Mouse (Mus musculus): Measurements from ENCODE around the gene Psmg4.

Psmg4 gene

DNA sequence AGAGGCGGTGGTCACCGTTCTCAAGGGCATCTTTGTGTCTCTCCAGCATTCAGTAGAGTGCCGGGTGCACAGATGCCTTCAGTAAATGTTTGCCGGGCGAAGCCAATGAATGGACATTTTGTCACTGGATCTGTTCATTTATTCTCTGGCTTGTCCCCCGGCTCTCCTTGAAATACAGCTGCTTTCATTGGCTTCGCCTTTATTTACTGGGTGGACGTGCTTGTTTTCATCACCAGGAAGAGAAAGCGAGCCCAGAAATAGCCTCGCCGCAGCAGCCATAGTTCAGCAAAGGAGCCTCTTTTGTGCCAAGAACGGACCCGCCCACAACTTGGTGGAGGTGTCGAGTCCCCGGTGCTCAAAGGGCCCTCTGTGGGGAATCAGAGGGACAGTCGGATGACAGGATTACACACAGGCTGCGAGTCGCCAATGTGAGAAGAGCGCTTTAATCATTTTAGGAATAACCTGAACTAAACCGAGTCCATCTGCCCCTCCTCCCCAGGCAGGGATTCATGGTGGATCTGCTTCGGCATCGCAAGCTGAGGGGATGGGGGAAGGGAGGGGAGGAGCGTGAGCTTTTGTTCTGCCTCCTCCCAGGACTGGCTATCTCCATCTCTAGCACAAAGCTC, 13.9 kb upstream of the Psmg4 start:
- DNase-seq, result peak; percentile 54

DNA sequence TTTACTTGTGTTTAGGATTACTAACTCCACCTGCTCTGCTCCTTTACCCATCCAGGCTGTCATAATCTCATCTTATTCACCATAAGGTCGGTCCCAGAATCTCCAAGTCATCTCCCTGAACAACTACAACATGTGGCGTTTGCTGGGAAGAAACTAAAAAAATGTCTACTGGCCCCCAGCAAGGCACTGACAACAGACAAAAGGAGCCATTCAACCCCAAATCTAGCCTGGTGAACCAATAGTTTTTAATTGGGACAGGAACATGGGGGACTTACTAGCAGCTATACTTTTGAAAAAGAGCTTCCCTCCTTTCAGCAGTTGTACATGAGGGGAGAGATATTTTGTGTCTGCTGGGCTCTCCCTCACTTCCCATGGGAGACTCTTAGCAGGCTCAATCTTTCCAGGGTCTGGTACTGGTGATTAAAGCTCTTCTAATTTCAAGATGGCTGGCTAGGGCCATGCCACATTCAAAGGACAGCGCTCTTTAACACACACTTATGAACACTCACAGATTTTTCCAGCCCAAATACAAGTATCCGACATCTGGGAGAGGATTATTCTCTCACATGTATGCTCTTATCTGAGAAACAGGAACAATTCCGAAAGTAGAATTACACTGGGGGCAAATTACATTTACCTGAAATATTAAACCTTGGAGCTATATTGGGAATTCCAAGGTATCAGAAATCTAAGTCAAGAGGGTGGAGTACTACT, 13.1 kb upstream of the Psmg4 start:
- DNase-seq, result no peak

GRCm38 (mm10) chr13:34150271-34151027, 12.3 kb upstream of the Psmg4 start:
- DNase-seq, result no peak

GRCm38 (mm10) chr13:34151425-34151824, 11.3 kb upstream of the Psmg4 start:
- no peak for DNase-seq

GRCm38 (mm10) chr13:34152695-34153094, 10.1 kb upstream of the Psmg4 start:
- DNase-seq, result peak; percentile 38

DNA sequence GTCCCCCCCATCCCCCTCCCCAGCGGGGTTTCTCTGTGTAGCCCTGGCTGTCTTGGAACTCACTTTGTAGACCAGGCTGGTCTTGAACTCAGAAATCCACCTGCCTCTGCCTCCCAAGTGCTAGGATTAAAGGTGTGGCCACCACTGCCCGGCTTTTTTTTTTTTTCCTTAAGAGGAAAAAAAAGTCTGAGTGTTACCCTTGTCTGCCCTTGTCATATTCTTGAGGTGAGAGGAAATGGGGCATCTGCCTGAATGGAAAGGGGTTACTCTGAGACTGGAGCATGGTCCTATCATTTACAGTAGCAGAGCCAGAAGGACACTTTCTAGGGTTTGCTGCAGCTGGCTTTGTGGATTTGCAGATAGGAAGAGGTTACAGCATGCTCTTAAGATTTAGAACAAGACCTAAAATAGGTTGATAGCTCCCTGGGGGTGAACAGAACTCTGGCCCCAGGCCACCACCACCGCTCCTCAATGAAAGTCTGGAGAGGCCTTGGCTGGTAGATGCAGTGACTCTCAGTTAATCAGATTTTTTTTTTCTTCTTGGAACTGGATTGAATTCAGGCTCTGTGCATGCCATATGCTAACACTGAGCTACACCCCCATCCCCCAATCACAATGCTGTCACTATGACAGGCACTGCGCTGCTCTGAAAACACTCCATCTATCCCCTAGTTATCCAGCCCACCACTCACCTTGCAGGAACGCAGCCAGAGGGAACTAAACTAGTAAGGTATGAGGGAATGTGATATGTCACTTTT, 9.3 kb upstream of the Psmg4 start:
- no peak for DNase-seq

GRCm38 (mm10) chr13:34154217-34154930, 8.4 kb upstream of the Psmg4 start:
- peak; percentile 85 for DNase-seq

GRCm38 (mm10) chr13:34154931-34155272, 7.9 kb upstream of the Psmg4 start:
- DNase-seq, result peak; percentile 77

- DNase-seq, result no peak
These were observed 6.5 kb upstream of the Psmg4 start for GRCm38 (mm10) chr13:34156133-34156839.

GRCm38 (mm10) chr13:34156840-34157185, 6.0 kb upstream of the Psmg4 start:
- no peak for DNase-seq

DNA sequence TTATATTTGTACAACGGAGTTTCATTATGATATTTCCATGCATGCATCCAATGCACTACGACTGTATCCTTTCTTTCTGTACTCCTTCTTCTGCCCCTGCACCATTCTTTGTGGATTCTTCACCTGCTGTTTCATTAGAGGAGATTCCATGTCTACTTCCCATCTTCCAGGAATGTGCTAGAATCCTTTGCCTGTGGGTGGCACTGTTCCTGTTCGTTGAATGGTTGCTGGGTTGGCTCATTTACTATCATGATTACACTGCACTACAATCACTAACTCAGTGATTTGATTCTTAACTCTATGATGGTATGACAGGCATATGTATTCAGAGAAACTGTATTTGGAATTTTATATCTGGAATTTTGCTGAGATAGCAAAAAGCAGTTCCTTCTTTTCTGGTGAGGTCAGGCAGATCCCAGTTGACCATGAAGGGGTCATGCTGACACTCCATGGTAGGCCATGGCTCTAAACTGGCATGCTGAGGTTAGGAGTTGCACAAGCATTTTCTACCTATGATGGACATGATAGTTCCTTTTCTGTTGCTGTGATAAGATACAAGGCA, 5.1 kb upstream of the Psmg4 start:
- no peak for DNase-seq

DNA sequence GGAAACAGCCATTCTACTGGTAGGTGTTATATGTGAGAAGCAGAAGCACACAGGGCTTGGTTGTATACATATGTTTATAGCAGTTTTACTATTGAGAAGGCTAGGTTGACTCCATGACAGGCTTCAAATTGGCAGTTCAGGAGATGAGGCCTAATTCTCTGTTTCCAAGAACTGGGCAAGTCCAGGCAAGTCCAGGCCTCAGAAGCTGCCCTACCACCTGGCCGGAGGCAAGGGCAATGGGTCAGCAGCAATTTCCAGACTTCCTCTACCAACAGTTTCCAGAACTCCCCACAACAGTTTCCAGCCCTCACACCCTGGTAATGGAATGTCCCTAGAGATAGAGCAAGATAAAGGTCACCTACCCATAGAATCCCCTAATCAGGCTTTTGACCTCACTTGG, 2.8 kb upstream of the Psmg4 start:
- DNase-seq, result no peak

DNA sequence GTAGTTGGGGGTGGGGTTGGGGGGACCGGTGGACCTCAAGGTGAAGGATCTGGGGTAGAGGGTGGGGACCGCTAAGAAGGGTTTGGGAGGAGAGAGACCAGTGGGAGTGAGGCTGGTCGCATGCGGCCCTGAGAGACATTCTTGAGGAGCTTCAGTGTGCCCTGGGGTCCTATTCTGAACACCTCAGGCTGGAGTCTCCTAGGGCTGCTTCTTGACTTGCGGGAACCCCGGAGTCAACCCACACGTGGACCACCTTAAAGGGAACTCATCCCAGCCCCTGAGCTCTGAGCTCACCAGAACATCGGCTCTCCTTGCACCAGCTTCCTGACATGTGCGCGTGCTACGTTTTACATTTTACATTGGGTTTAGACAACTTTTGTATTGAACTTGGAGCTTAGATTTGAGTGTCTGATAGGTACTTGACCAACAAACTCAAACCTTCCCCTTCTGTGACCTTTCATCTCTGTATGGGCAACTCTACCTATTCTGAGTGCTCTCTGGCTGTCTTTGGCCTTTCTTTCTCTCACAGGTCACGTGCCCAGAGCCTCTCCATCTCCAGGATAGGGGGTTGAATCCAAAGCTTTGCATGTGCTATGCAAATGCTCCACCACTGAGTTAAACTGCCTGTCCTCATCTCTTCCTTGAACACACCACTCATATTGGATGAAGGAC, 676 bp downstream of the Psmg4 start:
- no peak for DNase-seq

GRCm38 (mm10) chr13:34174025-34174424, 11.3 kb downstream of the Psmg4 start:
- DNase-seq, result no peak

GRCm38 (mm10) chr13:34181624-34182023, 18.9 kb downstream of the Psmg4 start:
- DNase-seq, result no peak

DNA sequence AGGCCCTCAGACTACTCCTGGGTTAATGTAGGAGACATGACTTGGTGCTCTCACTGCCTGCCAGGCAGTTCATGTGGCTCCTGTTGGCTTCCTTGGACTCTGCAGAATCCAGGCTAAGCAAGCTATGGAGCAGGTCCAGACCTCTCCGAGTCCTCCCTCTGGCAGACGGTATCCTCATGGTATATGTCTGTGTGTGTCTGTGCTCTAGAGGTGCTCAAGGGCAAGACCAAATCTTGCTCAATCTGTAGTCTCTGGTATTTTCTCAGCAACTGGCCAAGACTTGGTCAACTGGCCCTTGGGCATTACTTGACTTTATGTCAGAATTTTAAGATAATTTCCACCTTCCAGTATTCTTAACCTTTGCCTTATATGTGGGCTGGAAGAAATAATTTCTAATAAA, 22.6 kb downstream of the Psmg4 start:
- no peak for DNase-seq

- DNase-seq, result peak; percentile 66
These were observed 24.8 kb downstream of the Psmg4 start for GRCm38 (mm10) chr13:34187571-34187970.

DNA sequence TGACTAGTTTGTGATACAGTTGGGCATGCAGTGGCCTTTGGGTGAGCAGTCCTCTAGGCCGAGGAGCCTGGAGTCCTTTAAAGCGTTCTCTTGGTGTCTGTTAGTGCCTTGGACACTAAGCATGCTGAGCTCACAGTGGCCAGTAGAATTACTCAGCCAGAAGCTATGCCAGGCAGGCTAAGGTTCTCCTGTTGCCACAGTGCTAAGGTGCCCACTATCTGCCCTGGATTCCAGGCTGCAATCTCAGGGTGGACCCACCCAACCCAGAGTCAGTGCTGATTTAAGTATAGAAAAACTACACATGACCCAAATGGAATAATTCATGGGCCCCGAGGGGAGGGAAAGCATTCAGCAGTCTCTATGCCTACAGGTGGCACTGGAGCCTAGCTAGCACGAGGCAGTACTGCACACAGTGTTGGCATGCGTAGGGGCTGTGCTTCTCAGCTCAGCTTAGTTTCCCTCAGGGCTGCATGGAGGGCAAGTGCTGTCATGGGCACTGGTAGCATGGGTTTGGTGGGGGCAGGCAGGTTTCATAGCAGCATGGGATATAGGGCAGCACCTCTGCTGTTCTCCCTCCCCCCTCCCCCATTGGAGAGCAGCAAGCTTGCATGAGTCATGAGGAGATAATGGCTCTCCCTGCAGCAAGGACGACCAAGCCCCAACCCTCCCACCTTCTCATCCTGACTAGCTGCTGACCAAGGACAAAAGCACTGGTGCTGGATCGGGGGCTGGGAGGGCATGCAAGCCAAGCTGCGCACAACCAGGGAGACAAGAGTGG, 29.8 kb downstream of the Psmg4 start:
- peak; percentile 31 for DNase-seq

DNA sequence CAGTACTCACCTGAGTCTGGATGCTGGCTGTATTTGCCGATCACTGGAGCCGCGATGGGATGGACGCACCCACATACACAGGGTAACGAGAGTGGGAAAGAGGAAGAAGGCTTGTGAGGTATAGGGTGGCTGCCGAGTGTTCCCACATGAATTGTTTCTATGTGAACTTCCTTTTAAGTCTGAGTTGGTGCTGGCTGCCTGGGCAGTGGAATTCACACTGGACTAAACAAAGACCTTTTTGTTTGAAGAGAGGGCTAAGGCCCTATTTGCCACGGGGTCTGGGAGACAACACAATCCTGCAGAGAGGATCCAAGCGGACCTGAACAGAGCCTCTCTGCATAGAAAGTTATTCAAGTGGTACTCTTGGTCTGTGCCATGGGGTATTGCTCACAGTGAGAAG, 30.6 kb downstream of the Psmg4 start:
- no peak for DNase-seq

- DNase-seq, result no peak
These were observed 32.9 kb downstream of the Psmg4 start for GRCm38 (mm10) chr13:34195676-34196075.
